Mouse (Mus musculus) embryonic facial prominence, embryonic 12.5 days (tissue): ENCODE results near the gene Cgrrf1. TPM values are rescaled to one million over a fixed set of nuclear protein-coding genes. Genes with fewer than 3 reads are reported as not detected.
"Not testable (repeated sequence)": the region's sequence is repeated elsewhere in the genome, so short reads cannot be mapped to it uniquely, and the experiment has no call there.

ENCODE experiments used
- ATAC-seq: fragments of 200-750 bp; cut with Nextera tagmentation; 2 replicates; pipeline ENCODE4 v1.8.0; 2017; ENCODE audit not compliant: insufficient number of reproducible peaks, insufficient read depth, low FRiP score, low TSS enrichment
- H3K27ac ChIP-seq: fragments of 300-500 bp; sonication (generic); 2 replicates; pipeline ENCODE4 v1.5.1; 2016; ENCODE audit warnings: mild to moderate bottlenecking
- H3K27me3 ChIP-seq: fragments of 300-500 bp; sonication (generic); 2 replicates; pipeline ENCODE4 v1.6.1; 2016; ENCODE audit warnings: mild to moderate bottlenecking, moderate library complexity
- H3K36me3 ChIP-seq: fragments of 300-500 bp; sonication (generic); 2 replicates; pipeline ENCODE4 v1.6.1; 2016; ENCODE audit warnings: mild to moderate bottlenecking
- H3K4me1 ChIP-seq: fragments of 300-500 bp; sonication (generic); 2 replicates; pipeline ENCODE4 v1.6.1; 2016
- H3K4me2 ChIP-seq: fragments of 300-500 bp; sonication (generic); replicated peaks from 2 replicates; pipeline ENCODE4 v1.6.1; 2016; ENCODE audit warnings: mild to moderate bottlenecking, moderate library complexity
- H3K4me3 ChIP-seq: fragments of 300-500 bp; sonication (generic); 2 replicates; pipeline ENCODE4 v1.5.1; 2016; ENCODE audit warnings: mild to moderate bottlenecking
- H3K9ac ChIP-seq: fragments of 300-500 bp; sonication (generic); 2 replicates; pipeline ENCODE4 v1.6.1; 2016; ENCODE audit warnings: mild to moderate bottlenecking, moderate library complexity
- H3K9me3 ChIP-seq: fragments of 300-500 bp; sonication (generic); 2 replicates; pipeline ENCODE4 v1.6.1; 2016; ENCODE audit warnings: mild to moderate bottlenecking, moderate library complexity
- WGBS: fragments of 180-500 bp; shearing (Covaris S2); methylation state at CpG from one replicate; pipeline ENCODE4 v1.1.7; 2016; 5-methylcytosine and 5-hydroxymethylcytosine counted together
- polyA plus RNA-seq: library from polyadenylated mRNA; unstranded; fragments of >200 nt; fragmentation: Nextera tagmentation; extraction: Ambion mirVana; gene quantifications from 2 replicates; pipeline ENCODE4 v1.2.1, GENCODE M21; 2016

Gene Cgrrf1
- polyA plus RNA-seq, 1 experiment from 2014 or later: 24.8 TPM

GRCm38 (mm10) chr14:46803259-46803658 lies 28.7 kb upstream of the Cgrrf1 start:
- Histone ChIP-seq H3K9ac (no peak overlapping the region), H3K4me2 (no peak overlapping the region), H3K27me3 (no peaks in the 10 kb centered on the region), H3K4me3 (no peak overlapping the region), H3K4me1 (no peaks in the 10 kb centered on the region), H3K9me3 (no peaks in the 10 kb centered on the region), H3K36me3 (peaks cover 3% of the 10 kb centered on the region; the same call in 1 of the 2 replicates), H3K27ac (no peak overlapping the region)
- ATAC-seq: no peak
- WGBS: 89% methylated on average over 4 of the region's 4 CpGs

- Histone ChIP-seq H3K9ac (no peak overlapping the region), H3K4me2 (no peak overlapping the region), H3K27me3 (no peaks in the 10 kb centered on the region), H3K36me3 (peaks cover 3% of the 10 kb centered on the region; the same call in 1 of the 2 replicates), H3K27ac (no peak overlapping the region), H3K4me1 (no peaks in the 10 kb centered on the region), H3K4me3 (no peak overlapping the region), H3K9me3 (no peaks in the 10 kb centered on the region)
- no peak for ATAC-seq
- WGBS: 88% methylated on average over 1 of the region's 1 CpGs
Observed at GRCm38 (mm10) chr14:46803791-46804190, 28.1 kb upstream of the Cgrrf1 start.

- ATAC-seq: no peak
- no peaks in the 10 kb centered on the region for H3K4me1 ChIP-seq
- no peaks in the 10 kb centered on the region for H3K9me3 ChIP-seq
- H3K9ac ChIP-seq: no peak overlapping the region
- WGBS: 85% methylated on average over 5 of the region's 5 CpGs
- H3K4me2 ChIP-seq: no peak overlapping the region
- H3K27me3 ChIP-seq: no peaks in the 10 kb centered on the region
- no peak overlapping the region for H3K27ac ChIP-seq
- peaks cover 16% of the 10 kb centered on the region for H3K36me3 ChIP-seq
- H3K4me3 ChIP-seq: no peak overlapping the region
Observed at GRCm38 (mm10) chr14:46806186-46806585, 25.7 kb upstream of the Cgrrf1 start.

GRCm38 (mm10) chr14:46807927-46808326 lies 24.0 kb upstream of the Cgrrf1 start:
- Histone ChIP-seq H3K27ac (no peak overlapping the region), H3K4me3 (no peak overlapping the region), H3K9ac (no peak overlapping the region), H3K4me1 (no peaks in the 10 kb centered on the region), H3K27me3 (no peaks in the 10 kb centered on the region), H3K4me2 (no peak overlapping the region), H3K9me3 (no peaks in the 10 kb centered on the region), H3K36me3 (peaks cover 28% of the 10 kb centered on the region)
- ATAC-seq: no peak
- 85% methylated on average over 3 of the region's 3 CpGs for WGBS

- no peak overlapping the region for H3K27ac ChIP-seq
- H3K9me3 ChIP-seq: no peaks in the 10 kb centered on the region
- no peaks in the 10 kb centered on the region for H3K27me3 ChIP-seq
- H3K9ac ChIP-seq: no peak overlapping the region
- 76% methylated on average over 6 of the region's 6 CpGs for WGBS
- no peak overlapping the region for H3K4me3 ChIP-seq
- no peak overlapping the region for H3K4me2 ChIP-seq
- no peak for ATAC-seq
- peaks cover 41% of the 10 kb centered on the region for H3K36me3 ChIP-seq
- peaks cover 4% of the 10 kb centered on the region for H3K4me1 ChIP-seq
Observed at GRCm38 (mm10) chr14:46815640-46816039, 16.3 kb upstream of the Cgrrf1 start.

- no peak overlapping the region for H3K9ac ChIP-seq
- 94% methylated on average over 8 of the region's 8 CpGs for WGBS
- H3K4me3 ChIP-seq: no peak overlapping the region
- H3K9me3 ChIP-seq: no peaks in the 10 kb centered on the region
- H3K27me3 ChIP-seq: no peaks in the 10 kb centered on the region
- no peak for ATAC-seq
- H3K36me3 ChIP-seq: peaks cover 31% of the 10 kb centered on the region
- no peak overlapping the region for H3K27ac ChIP-seq
- peaks cover 9% of the 10 kb centered on the region for H3K4me1 ChIP-seq
- no peak overlapping the region for H3K4me2 ChIP-seq
Observed at GRCm38 (mm10) chr14:46816916-46817622, 14.9 kb upstream of the Cgrrf1 start.

- Histone ChIP-seq H3K27me3 (no peaks in the 10 kb centered on the region), H3K4me2 (no peak overlapping the region), H3K36me3 (peaks cover 19% of the 10 kb centered on the region), H3K4me3 (no peak overlapping the region), H3K27ac (no peak overlapping the region), H3K9me3 (no peaks in the 10 kb centered on the region), H3K4me1 (peaks cover 9% of the 10 kb centered on the region), H3K9ac (no peak overlapping the region)
- 86% methylated on average over 7 of the region's 7 CpGs for WGBS
- no peak for ATAC-seq
Observed at GRCm38 (mm10) chr14:46818743-46819142, 13.2 kb upstream of the Cgrrf1 start.

GRCm38 (mm10) chr14:46819961-46820360 lies 12.0 kb upstream of the Cgrrf1 start:
- not testable (repeated sequence) for H3K9ac ChIP-seq, H3K4me1 ChIP-seq, H3K27me3 ChIP-seq, H3K9me3 ChIP-seq, ATAC-seq, H3K27ac ChIP-seq, H3K4me2 ChIP-seq, H3K4me3 ChIP-seq
- 91% methylated on average over 6 of the region's 6 CpGs for WGBS
- peaks cover 15% of the 10 kb centered on the region; the same call in 1 of the 2 replicates for H3K36me3 ChIP-seq

- WGBS: under 1% methylated on average over 11 of the region's 11 CpGs
- ATAC-seq: 0 out of 2 replicates have a peak, but pooled peaks have one; percentile 8
- peak overlapping the region; percentile 90 for H3K27ac ChIP-seq
Observed at GRCm38 (mm10) chr14:46821271-46821872, 10.6 kb upstream of the Cgrrf1 start.

GRCm38 (mm10) chr14:46821873-46822716 lies 9.8 kb upstream of the Cgrrf1 start, which contains the start of gene Gmfb:
Gene Gmfb, minus strand, starts transcription at chr14:46822242.
- Histone ChIP-seq H3K27me3 (no peaks in the 10 kb centered on the region), H3K4me2 (peak within 1 kb of the TSS; percentile 76), H3K9ac (peak within 1 kb of the TSS; percentile 77), H3K4me3 (peak within 1 kb of the TSS; percentile 79), H3K27ac (peak within 1 kb of the TSS; percentile 90), H3K36me3 (0 out of 2 replicates have a peak, but pooled peaks cover 5% of the 10 kb centered on the region), H3K9me3 (no peaks in the 10 kb centered on the region), H3K4me1 (peaks cover 9% of the 10 kb centered on the region)
- ATAC-seq: peak; percentile 90
- WGBS: under 1% methylated on average over 65 of the region's 65 CpGs

More at GRCm38 (mm10) chr14:46821271-46821872, 10.6 kb upstream of the Cgrrf1 start:
- H3K4me2 ChIP-seq: peak overlapping the region; percentile 76
- H3K36me3 ChIP-seq: 0 out of 2 replicates have a peak, but pooled peaks cover 10% of the 10 kb centered on the region
- peak overlapping the region; percentile 77 for H3K9ac ChIP-seq
- no peaks in the 10 kb centered on the region for H3K9me3 ChIP-seq
- no peaks in the 10 kb centered on the region for H3K27me3 ChIP-seq
- H3K4me1 ChIP-seq: peaks cover 9% of the 10 kb centered on the region
- peak overlapping the region; percentile 79 for H3K4me3 ChIP-seq

GRCm38 (mm10) chr14:46823996-46824395 lies 7.9 kb upstream of the Cgrrf1 start:
- 75% methylated on average over 2 of the region's 2 CpGs for WGBS
- H3K9me3 ChIP-seq: no peaks in the 10 kb centered on the region
- no peak overlapping the region for H3K4me3 ChIP-seq
- ATAC-seq: no peak
- no peak overlapping the region for H3K4me2 ChIP-seq
- H3K27ac ChIP-seq: no peak overlapping the region
- no peak overlapping the region for H3K9ac ChIP-seq
- peaks cover 9% of the 10 kb centered on the region for H3K4me1 ChIP-seq
- H3K27me3 ChIP-seq: no peaks in the 10 kb centered on the region
- H3K36me3 ChIP-seq: no peaks in the 10 kb centered on the region
